Mouse (Mus musculus) small intestine, adult 2 months (tissue): ENCODE results near the gene 1700067P10Rik.

Source experiments
- CTCF ChIP-seq: fragments of 200-500 bp; IDR thresholded peaks from 2 replicates; pipeline ENCODE4 v1.5.1; 2012; ENCODE audit warnings: low read depth, mild to moderate bottlenecking, control low read depth, inconsistent platforms, low read length, moderate library complexity, mixed read lengths; ENCODE audit not compliant: insufficient replicate concordance, insufficient read length; ENCODE audit errors: extremely low read depth
- POLR2A ChIP-seq: fragments of 200-500 bp; IDR thresholded peaks from 2 replicates; pipeline ENCODE4 v1.6.1; 2012; ENCODE audit warnings: low read depth, mild to moderate bottlenecking, control low read depth, inconsistent platforms, low read length, moderate library complexity

GRCm38 (mm10) chr17:48043154-48043880, 45.8 kb upstream of the 1700067P10Rik start:
- peak; percentile 14; the same call in 1 of the 2 replicates for TF ChIP-seq CTCF
- TF ChIP-seq POLR2A = no peak
